Mouse (Mus musculus): ENCODE results near the gene Ryr3. TPM values are rescaled to one million over a fixed set of nuclear protein-coding genes. Genes with fewer than 3 reads are reported as not detected.

Ryr3 gene
- polyA plus RNA-seq, 1 experiment from 2014 or later: 0.14 TPM

DNA sequence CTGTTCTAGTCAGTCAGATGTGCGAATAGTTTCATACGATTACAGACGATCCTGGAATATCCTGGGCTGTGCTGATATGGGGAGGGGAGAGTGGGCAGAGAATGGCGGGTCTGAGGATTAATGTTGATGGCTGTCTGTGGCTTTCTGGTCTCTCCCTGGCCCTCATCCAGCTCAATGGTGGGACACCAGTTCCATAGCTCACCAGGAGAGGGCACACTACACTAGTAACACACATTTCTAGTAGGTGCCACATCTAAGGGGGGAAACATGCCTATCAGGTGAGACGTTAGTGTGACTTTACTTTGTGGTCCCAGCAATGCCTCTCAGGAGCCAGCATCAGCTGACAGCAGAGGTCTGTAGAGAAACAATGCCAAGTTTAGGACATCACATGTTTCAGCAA lies 451.9 kb downstream of the Ryr3 start:
- H3K4me1 ChIP-seq (replicated peaks; ENCODE audit: control insufficient read depth, insufficient read depth, low read length): no peaks in the 10 kb centered on the region
- no peak overlapping the region for H3K9ac ChIP-seq (ENCODE audit: low read depth, low read length)
- no peaks in the 10 kb centered on the region for H3K36me3 ChIP-seq (ENCODE audit: control insufficient read depth, insufficient read depth, low read length)
- 0 out of 2 replicates have a peak, but pooled peaks have one; percentile 47 for ATAC-seq (replicated peaks; ENCODE audit: low FRiP score)
- H3K27me3 ChIP-seq (replicated peaks; ENCODE audit: control insufficient read depth, insufficient read depth, low read length): no peaks in the 10 kb centered on the region
- H3K9me3 ChIP-seq (ENCODE audit: control insufficient read depth, low read length): no peaks in the 10 kb centered on the region
- no peak overlapping the region for H3K27ac ChIP-seq (ENCODE audit: low read depth, low read length)
- DNase-seq (ENCODE audit: low spot score): no peak
- no peak overlapping the region for H3K4me2 ChIP-seq
- H3K4me3 ChIP-seq (ENCODE audit: low read depth, low read length): no peak overlapping the region
- 54% methylated on average over 5 of the region's 5 CpGs for WGBS

DNA sequence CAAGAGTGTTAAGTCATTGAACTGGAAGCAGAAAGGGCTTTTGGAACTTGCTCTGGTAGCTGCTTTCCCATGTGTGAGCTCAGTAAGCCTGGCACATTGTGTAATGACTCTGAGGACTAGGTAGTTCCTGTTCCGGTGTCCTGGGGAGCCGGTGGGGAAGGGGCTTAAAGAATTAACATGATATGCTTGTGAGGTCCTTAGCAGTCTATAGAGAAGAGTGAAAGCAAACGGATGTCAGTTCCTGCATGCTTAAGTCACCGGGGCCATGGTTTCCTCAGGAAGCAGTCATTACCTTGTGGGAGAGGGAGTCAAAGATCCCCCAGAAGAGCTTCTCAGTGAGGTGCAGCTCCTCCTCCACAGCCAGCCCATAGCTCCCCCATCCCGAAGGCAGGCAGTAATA lies 452.6 kb downstream of the Ryr3 start:
- no peak overlapping the region for H3K27ac ChIP-seq (ENCODE audit: low read depth, low read length)
- no peak overlapping the region for H3K4me3 ChIP-seq (ENCODE audit: low read depth, low read length)
- DNase-seq (ENCODE audit: low spot score) (no peak), ATAC-seq (replicated peaks; ENCODE audit: low FRiP score) (no peak)
- H3K36me3 ChIP-seq (ENCODE audit: control insufficient read depth, insufficient read depth, low read length): no peaks in the 10 kb centered on the region
- H3K9ac ChIP-seq (ENCODE audit: low read depth, low read length): no peak overlapping the region
- no peaks in the 10 kb centered on the region for H3K4me1 ChIP-seq (replicated peaks; ENCODE audit: control insufficient read depth, insufficient read depth, low read length)
- WGBS: 31% methylated on average over 5 of the region's 5 CpGs
- no peaks in the 10 kb centered on the region for H3K27me3 ChIP-seq (replicated peaks; ENCODE audit: control insufficient read depth, insufficient read depth, low read length)
- no peak overlapping the region for H3K4me2 ChIP-seq
- no peaks in the 10 kb centered on the region for H3K9me3 ChIP-seq (ENCODE audit: control insufficient read depth, low read length)

DNA sequence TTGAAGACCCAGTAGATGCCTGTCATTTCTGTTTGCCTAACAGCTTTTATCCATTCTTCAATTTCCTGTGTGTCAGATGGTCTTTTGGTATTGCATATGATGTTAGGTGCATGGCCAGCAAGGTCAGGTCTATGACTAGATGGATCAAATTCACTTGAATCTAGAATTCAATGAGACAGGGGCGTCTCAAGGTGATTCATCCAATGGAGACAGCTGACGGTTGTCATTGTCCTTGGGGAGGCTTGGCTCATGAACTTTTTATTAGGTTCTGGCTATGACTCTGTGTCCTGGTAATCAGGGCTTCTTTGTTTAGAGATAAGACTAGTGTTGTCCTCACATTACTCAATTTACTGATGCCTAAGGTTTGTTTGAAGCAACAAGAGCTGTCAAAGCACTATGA lies 454.9 kb downstream of the Ryr3 start:
- Histone ChIP-seq H3K27me3 (replicated peaks; ENCODE audit: control insufficient read depth, insufficient read depth, low read length) (no peaks in the 10 kb centered on the region), H3K27ac (ENCODE audit: low read depth, low read length) (no peak overlapping the region), H3K4me2 (no peak overlapping the region), H3K9ac (ENCODE audit: low read depth, low read length) (no peak overlapping the region), H3K4me3 (ENCODE audit: low read depth, low read length) (no peak overlapping the region), H3K36me3 (ENCODE audit: control insufficient read depth, insufficient read depth, low read length) (no peaks in the 10 kb centered on the region), H3K4me1 (replicated peaks; ENCODE audit: control insufficient read depth, insufficient read depth, low read length) (no peaks in the 10 kb centered on the region), H3K9me3 (ENCODE audit: control insufficient read depth, low read length) (no peaks in the 10 kb centered on the region)
- WGBS: 77% methylated on average over 2 of the region's 2 CpGs
- ATAC-seq (replicated peaks; ENCODE audit: low FRiP score) (no peak), DNase-seq (ENCODE audit: low spot score) (no peak)

GRCm38 (mm10) chr2:112761196-112761913 lies 455.5 kb downstream of the Ryr3 start:
- Histone ChIP-seq H3K27ac (ENCODE audit: low read depth, low read length) (no peak overlapping the region), H3K4me2 (no peak overlapping the region), H3K4me1 (replicated peaks; ENCODE audit: control insufficient read depth, insufficient read depth, low read length) (no peaks in the 10 kb centered on the region), H3K9me3 (ENCODE audit: control insufficient read depth, low read length) (no peaks in the 10 kb centered on the region), H3K36me3 (ENCODE audit: control insufficient read depth, insufficient read depth, low read length) (no peaks in the 10 kb centered on the region), H3K4me3 (ENCODE audit: low read depth, low read length) (no peak overlapping the region), H3K27me3 (replicated peaks; ENCODE audit: control insufficient read depth, insufficient read depth, low read length) (no peaks in the 10 kb centered on the region), H3K9ac (ENCODE audit: low read depth, low read length) (no peak overlapping the region)
- ATAC-seq (replicated peaks; ENCODE audit: low FRiP score) (no peak), DNase-seq (ENCODE audit: low spot score) (no peak)
- WGBS: 72% methylated on average over 6 of the region's 6 CpGs

- Histone ChIP-seq H3K4me1 (replicated peaks; ENCODE audit: control insufficient read depth, insufficient read depth, low read length) (no peaks in the 10 kb centered on the region), H3K9me3 (ENCODE audit: control insufficient read depth, low read length) (no peaks in the 10 kb centered on the region), H3K4me3 (ENCODE audit: low read depth, low read length) (no peak overlapping the region), H3K36me3 (ENCODE audit: control insufficient read depth, insufficient read depth, low read length) (no peaks in the 10 kb centered on the region), H3K27me3 (replicated peaks; ENCODE audit: control insufficient read depth, insufficient read depth, low read length) (no peaks in the 10 kb centered on the region), H3K4me2 (no peak overlapping the region), H3K27ac (ENCODE audit: low read depth, low read length) (no peak overlapping the region), H3K9ac (ENCODE audit: low read depth, low read length) (no peak overlapping the region)
- ATAC-seq (replicated peaks; ENCODE audit: low FRiP score) (no peak), DNase-seq (ENCODE audit: low spot score) (no peak)
- 74% methylated on average over 4 of the region's 4 CpGs for WGBS
Measured at GRCm38 (mm10) chr2:112760692-112761091, 456.2 kb downstream of the Ryr3 start.

GRCm38 (mm10) chr2:112759678-112760077 lies 457.2 kb downstream of the Ryr3 start:
- 73% methylated on average over 5 of the region's 5 CpGs for WGBS
- Histone ChIP-seq H3K27ac (ENCODE audit: low read depth, low read length) (no peak overlapping the region), H3K4me3 (ENCODE audit: low read depth, low read length) (no peak overlapping the region), H3K4me2 (no peak overlapping the region), H3K4me1 (replicated peaks; ENCODE audit: control insufficient read depth, insufficient read depth, low read length) (no peaks in the 10 kb centered on the region), H3K9me3 (ENCODE audit: control insufficient read depth, low read length) (no peaks in the 10 kb centered on the region), H3K9ac (ENCODE audit: low read depth, low read length) (no peak overlapping the region), H3K27me3 (replicated peaks; ENCODE audit: control insufficient read depth, insufficient read depth, low read length) (no peaks in the 10 kb centered on the region), H3K36me3 (ENCODE audit: control insufficient read depth, insufficient read depth, low read length) (no peaks in the 10 kb centered on the region)
- DNase-seq (ENCODE audit: low spot score): no peak
- ATAC-seq (replicated peaks; ENCODE audit: low FRiP score): no peak

DNA sequence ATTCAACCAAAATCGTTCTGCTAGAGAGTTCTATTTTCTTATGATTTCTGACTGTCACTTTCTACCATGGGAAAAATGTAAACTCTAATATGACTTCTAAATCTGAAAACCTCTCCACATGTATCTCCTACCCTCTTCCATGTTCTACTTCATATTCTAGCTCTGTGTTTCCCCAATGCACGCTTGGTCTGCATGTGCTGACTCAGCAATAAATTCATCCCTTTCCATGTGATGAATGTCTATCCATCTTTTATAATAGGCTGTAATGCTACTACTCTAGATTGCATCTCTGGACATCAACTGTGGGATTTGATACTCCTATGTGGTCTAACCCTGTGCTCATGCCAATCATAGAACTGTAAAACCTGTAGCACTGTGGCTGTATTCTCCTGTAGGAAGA lies 458.2 kb downstream of the Ryr3 start:
- H3K4me1 ChIP-seq (replicated peaks; ENCODE audit: control insufficient read depth, insufficient read depth, low read length): no peaks in the 10 kb centered on the region
- no peak overlapping the region for H3K27ac ChIP-seq (ENCODE audit: low read depth, low read length)
- no peak overlapping the region for H3K9ac ChIP-seq (ENCODE audit: low read depth, low read length)
- no peaks in the 10 kb centered on the region for H3K9me3 ChIP-seq (ENCODE audit: control insufficient read depth, low read length)
- no peak overlapping the region for H3K4me2 ChIP-seq
- H3K27me3 ChIP-seq (replicated peaks; ENCODE audit: control insufficient read depth, insufficient read depth, low read length): no peaks in the 10 kb centered on the region
- 90% methylated on average over 2 of the region's 2 CpGs for WGBS
- H3K36me3 ChIP-seq (ENCODE audit: control insufficient read depth, insufficient read depth, low read length): no peaks in the 10 kb centered on the region
- H3K4me3 ChIP-seq (ENCODE audit: low read depth, low read length): no peak overlapping the region
- ATAC-seq (replicated peaks; ENCODE audit: low FRiP score) (no peak), DNase-seq (ENCODE audit: low spot score) (no peak)

DNA sequence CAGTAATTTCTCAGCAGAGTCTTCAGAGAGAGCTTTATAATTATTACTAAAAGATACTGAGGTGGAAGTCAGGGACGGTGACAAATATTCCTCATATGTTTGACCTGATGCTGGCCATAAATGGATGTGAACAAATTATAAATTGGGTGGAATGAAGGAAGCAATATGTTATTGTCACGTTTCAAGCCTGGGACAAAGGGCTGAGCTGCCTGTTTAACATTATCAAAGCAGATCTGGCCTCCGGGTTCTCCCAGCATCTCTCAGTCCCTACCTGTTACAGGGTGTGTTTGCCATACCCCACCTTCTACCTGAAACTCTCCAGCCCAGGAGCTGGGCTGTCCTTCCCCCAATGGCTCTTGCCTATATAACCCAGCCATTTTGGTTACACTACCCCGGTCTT lies 463.6 kb downstream of the Ryr3 start:
- Histone ChIP-seq H3K4me1 (replicated peaks; ENCODE audit: control insufficient read depth, insufficient read depth, low read length) (no peaks in the 10 kb centered on the region), H3K9me3 (ENCODE audit: control insufficient read depth, low read length) (no peaks in the 10 kb centered on the region), H3K4me3 (ENCODE audit: low read depth, low read length) (no peak overlapping the region), H3K9ac (ENCODE audit: low read depth, low read length) (no peak overlapping the region), H3K4me2 (no peak overlapping the region), H3K36me3 (ENCODE audit: control insufficient read depth, insufficient read depth, low read length) (no peaks in the 10 kb centered on the region), H3K27ac (ENCODE audit: low read depth, low read length) (no peak overlapping the region), H3K27me3 (replicated peaks; ENCODE audit: control insufficient read depth, insufficient read depth, low read length) (no peaks in the 10 kb centered on the region)
- no peak for ATAC-seq (replicated peaks; ENCODE audit: low FRiP score)
- WGBS: 68% methylated on average over 4 of the region's 4 CpGs
- DNase-seq (ENCODE audit: low spot score): no peak

DNA sequence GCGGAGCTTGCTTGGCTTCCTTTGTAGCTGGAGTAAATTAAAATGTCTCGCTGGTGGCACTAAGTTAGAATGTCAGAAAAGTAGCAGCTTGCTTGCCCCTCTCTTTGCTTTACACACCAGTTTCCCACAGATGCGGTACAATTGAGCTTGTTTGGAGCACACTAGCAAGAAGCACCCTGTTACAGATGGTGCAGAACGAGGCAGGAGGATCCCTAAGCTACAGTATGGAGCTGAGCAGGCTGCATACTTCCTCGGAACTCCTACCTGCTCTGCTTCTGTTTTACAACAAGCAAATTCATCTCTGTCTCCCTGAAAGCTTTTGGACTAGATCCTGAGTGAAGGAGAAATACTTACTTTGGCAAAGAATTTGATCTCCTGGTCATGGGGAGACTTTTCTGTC lies 465.5 kb downstream of the Ryr3 start:
- Histone ChIP-seq H3K9ac (ENCODE audit: low read depth, low read length) (no peak overlapping the region), H3K36me3 (ENCODE audit: control insufficient read depth, insufficient read depth, low read length) (no peaks in the 10 kb centered on the region), H3K4me1 (replicated peaks; ENCODE audit: control insufficient read depth, insufficient read depth, low read length) (no peaks in the 10 kb centered on the region), H3K9me3 (ENCODE audit: control insufficient read depth, low read length) (no peaks in the 10 kb centered on the region), H3K4me3 (ENCODE audit: low read depth, low read length) (no peak overlapping the region), H3K27me3 (replicated peaks; ENCODE audit: control insufficient read depth, insufficient read depth, low read length) (no peaks in the 10 kb centered on the region), H3K4me2 (no peak overlapping the region), H3K27ac (ENCODE audit: low read depth, low read length) (no peak overlapping the region)
- WGBS: 77% methylated on average over 5 of the region's 5 CpGs
- ATAC-seq (replicated peaks; ENCODE audit: low FRiP score): no peak
- no peak for DNase-seq (ENCODE audit: low spot score)
